Mouse (Mus musculus) embryo, embryonic 10 days (tissue): ENCODE data around the gene Gm27029.
"Not testable (repeated sequence)": the region's sequence is repeated elsewhere in the genome, so short reads cannot be mapped to it uniquely, and the experiment has no call there.

ENCODE experiments used
- DNase-seq: peaks from one replicate; pipeline ENCODE4 v3.0.0-alpha.2; 2015; ENCODE audit warnings: low spot score

Gene Gm27029

DNA sequence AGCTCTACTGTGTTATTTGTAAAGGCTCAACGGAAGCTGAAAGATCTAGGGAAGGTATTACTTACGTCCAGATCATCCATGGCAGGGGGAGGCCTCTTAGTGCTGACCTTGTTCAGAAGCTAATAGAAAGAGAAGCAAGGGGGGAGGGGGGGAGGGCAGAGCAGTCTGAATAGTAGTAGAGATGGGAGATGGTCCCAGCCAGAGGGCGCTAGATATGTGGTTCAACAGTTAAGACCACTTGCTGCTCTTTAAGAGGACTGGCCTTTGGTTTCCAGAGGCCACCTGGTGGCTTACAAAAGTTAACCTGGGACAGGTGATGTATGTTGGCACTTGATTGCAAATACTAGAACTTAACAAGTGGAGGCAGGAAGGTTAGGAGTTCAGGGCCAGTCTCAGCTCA is 5.0 kb downstream of the Gm27029 start:
- DNase-seq: peak; percentile 36

DNA sequence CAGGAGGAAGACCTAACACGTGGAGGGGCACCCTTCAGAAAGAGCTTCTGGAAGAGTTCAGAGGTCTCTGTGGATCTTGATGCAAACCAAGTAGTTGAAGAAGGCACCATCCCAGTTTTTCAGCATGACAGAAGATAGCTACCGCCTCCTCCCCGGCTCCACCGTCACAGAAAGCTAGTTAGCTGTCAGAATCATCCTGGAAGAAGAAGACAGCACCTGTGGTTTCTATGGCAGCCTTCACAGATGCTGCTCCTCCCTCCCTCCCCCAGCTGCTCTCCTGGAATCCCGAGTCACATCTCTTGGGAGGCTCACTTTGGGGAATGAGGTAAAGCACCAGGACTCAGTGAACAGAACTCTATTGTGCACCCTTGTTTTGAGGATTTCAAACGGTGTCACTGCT is 5.6 kb downstream of the Gm27029 start:
- no peak for DNase-seq

DNA sequence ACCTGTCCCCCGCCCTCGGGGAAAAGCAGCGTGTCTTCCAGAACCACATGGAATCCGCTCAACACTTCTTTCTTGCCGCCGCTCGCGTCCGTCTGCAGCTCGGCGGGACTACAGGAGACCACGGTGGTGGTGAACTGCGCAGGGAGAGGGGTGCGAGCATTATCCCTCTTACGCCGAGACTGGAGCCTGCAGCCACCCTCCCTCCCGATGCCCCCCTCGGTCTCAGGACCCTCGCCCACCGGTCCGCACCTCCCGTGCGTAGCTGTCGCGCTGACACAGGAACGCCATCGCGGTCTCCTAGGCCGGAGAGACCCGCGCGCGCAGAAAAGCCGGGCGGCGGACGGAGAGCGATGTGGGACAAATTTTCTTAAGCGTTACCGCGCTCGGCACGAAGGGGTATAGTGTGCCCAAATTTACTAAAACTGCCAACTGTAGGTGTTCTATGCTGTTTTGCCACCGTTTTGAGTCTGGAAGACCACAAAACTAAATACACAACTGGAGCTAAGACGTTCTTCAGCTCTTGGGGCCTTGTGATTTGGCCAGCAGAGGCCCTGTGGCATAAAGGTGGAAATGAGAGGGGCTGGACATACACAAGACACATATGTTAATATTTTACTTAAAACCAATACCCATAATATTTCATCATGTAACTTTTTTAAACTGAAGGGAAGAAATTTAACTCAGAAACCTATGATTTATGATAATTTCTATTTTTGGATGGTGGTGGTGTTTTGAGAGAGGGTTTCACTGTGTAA is 7.3 kb downstream of the Gm27029 start, which contains the start of gene Aarsd1:
Aarsd1 (minus strand) TSS at position 515 of the 755 bp plus-strand sequence.
- DNase-seq: peak; percentile 89

DNA sequence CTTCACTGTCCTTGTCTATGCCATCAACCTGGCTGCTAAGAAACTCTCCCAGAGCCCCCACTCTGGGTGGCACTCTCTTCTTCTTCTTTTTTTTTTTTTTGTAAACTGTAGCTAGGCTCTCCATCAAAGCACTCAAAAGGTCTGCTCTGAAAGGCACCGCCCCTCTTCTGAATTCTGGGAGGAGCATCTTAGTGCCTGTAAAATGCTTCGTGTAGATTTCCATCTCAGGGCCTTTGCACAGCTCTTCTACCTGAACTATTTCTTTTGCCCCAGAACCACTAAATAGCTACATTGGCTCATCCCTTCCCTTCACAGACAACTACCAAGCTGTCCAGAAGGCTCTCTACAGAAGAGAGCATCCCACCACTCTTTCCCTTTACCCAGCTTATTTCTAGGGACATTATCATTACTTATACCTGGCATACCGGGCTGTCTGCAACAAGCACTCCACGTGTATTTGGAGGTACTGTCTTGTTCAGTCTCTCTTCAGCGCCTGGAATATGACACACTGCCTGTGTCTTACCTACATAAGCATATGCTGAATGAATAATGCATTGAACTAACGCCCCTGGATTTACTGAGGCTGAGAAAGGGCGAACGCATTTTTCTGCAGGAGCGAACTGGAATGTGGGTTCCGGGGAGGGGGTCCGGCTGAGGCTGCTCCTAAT is 8.0 kb downstream of the Gm27029 start:
- peak; percentile 24 for DNase-seq

DNA sequence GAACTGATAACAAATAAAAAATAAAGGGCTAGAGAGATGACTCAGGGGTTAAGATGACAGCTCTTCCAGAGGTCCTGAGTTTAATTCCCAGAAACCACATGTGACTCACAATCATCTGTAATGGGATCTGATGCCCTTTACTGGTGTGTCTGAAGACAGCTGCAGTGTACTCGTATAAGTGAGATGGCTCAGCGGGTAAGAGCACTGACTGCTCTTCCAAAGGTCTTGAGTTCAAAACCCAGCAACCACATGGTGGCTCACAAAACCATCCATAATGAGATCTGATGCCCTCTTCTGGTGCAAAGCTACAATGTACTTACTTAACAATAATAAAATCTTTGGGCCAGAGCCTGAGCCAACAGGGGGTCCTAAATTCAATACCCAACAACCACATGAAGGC is 9.3 kb downstream of the Gm27029 start:
- peak; percentile 13 for DNase-seq

DNA sequence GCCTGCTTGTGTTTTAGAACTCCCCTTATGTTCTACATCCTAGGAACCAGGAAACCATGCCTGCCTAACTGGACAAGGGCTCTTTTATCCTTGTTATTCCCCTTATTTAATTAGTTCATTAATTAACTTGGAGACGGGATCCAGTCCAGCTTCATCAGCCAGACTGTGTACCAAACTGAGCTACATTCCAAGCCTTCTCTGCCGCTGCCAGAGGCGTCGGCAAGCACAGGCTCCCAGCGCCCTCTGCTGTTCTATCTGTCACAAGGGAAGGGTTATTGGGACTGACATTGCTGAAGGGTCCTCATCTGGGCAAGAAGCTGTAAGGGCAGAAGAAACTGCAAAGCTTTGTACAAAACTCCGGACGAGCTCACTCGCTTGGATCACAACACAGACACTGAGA is 29.5 kb downstream of the Gm27029 start:
- DNase-seq: peak; percentile 90

DNA sequence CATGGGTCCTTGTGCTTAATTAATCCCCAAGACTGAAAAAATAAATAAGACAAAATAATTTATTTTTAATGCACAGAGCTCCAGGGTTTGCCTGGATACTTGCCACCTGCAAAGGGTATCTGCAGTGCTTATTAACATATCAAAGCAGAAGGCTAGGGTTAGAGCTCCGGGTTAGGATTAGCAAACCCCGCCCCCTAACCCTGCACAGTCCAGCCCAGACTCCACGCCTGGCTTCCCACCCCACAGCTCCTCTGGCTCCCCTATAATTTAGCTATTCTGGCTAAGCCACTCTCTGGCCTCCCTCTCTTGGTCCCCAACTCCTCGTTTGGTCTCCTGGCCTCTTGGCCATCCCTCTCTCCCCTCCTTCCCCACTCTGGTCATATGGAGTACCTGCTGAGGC is 42.8 kb downstream of the Gm27029 start:
- DNase-seq: no peak

DNA sequence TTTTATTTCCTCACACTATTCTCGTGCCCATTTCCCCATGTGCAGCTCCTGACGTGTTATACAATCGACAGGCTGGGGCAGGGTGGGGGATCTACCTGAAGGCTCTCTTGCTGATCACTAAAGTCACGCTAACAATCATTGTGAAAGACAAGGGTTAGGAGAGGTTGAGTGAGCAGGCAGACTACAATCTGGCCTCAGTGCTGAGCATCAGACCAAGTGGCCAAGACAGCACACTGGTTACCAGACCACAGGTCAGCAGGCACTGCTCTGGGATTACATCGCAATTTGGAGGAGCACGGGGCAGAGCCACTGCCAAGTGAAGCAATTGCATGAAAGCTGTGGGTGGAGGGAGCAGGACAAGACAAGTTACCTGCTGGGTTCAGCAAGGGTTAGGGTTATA is 45.7 kb downstream of the Gm27029 start:
- no peak for DNase-seq

DNA sequence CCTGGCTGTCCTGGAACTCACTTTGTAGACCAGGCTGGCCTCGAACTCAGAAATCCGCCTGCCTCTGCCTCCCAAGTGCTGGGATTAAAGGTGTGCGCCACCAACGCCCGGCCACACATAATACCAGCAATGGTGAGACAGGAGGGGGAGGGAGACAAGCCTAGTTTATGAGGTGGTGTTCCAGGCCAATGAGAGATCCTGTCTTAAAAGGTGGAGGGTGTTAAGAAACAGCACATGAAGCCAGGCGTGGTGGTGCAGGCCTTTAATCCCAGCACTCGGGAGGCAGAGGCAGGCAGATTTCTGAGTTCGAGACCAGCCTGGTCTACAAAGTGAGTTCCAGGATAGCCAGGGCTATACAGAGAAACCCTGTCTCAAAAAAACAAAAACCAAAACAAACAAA is 46.4 kb downstream of the Gm27029 start:
- not testable (repeated sequence) for DNase-seq

DNA sequence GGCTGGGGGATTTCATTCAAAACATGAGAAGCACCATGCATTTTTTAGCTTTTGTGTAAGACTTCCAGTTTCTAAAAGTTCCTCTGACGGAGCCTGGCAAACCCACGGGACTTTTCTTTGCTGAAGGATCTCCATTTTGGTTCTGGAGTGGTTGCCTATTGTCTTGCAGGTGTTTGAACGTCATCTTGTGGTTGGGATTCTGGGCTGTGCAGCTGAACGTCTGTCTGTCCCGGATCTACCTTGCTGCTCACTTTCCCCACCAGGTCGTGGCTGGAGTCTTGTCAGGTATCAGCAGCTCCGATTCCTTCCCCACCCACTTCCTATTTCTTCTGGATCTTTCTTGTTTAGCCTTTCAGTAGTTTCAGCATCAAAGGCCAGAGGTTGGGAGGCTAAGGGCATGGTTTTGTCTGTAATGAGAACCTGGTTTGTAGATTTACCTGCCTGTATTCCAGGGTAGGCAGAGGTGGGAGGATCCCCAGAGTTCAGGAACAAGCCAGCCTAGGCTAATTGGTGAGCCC is 50.1 kb downstream of the Gm27029 start:
- DNase-seq: no peak

DNA sequence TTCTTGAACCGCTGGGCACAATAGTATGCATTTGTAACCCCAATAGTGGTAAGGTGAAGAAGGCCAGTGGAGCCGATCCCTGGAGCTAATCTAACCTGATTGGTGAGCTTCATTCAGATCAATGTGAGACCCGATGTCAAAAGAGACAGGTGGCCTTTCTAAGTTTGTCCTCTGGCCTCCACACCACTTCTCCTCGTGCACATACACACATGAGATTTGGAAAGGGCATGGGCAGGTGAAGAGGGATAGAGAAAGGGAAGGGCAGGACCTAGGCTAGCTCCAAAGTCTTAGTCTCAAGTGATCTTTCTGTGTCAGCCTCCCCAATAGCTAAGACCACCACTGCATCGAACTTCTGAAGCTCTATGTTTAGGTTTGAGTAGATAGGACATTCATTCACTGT is 54.5 kb downstream of the Gm27029 start:
- DNase-seq: no peak

DNA sequence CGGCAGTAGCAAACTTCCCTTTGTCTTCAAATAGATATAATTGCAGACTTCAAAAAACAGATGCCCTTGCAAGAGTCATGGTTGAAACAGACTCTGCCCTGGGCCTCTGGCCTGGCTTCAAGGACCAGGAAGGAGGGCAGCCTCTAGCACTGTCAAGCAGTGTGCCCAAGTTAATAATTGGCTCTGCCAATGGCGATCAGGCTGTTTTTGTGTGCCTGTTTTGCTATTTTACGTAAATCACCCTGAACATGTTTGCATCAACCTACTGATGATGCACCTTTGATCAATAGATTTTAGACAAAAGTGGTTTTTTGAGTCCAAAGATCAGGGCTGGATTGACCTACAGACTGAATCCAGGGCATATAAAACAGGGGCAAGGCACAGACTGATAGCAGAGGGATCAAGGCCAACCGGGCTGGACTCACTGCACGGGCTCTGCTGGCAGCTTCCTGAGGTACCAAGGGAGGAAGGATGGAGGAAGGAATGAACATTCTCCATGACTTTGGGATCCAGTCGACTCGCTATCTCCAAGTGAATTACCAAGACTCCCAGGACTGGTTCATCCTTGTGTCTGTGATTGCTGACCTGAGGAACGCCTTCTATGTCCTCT is 57.2 kb downstream of the Gm27029 start, which contains the start of gene G6pc:
G6pc (plus strand) TSS at position 236 of the 610 bp plus-strand sequence.
- DNase-seq: no peak

DNA sequence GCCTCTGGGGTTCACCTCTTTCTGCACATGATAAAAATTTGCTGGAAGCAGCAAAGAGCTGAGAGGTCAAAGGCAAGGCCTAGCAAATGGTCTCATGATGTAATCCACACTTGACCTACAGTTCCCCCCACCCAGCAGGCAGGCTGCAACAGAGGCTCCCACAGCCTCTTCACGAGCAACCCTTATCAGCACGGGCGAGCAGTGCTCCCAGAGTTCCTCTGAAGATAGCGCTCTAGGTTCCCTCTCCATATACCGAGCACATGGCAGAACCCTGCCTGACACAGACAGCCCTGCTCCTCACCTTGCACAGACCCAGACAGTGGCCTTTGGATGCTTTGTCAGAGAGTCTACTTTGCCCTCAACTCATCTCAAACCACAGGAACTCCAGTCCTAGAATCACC is 60.1 kb downstream of the Gm27029 start:
- DNase-seq: no peak

DNA sequence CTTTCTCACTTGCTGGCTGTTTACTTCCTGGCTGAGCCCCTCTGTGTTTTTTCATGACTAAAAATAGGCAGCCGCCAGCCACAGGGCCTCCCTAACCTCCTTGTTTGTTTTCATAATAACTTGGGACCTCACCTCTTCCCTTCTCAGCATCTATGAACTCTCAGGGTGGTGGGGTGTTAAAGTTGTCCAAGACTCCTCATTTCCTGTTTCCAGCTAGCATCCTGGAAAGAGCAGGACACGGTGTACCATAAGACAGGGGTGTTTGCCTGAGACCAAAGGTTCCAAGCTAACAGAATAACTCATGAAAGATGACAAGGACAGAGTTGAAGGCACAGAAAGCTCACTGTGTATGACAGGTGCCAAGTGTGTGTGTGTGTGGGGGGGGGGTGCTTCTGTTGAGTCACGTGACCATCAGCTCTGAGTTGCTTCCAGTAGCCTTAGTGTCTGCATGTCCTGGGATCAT is 63.9 kb downstream of the Gm27029 start:
- DNase-seq: no peak

DNA sequence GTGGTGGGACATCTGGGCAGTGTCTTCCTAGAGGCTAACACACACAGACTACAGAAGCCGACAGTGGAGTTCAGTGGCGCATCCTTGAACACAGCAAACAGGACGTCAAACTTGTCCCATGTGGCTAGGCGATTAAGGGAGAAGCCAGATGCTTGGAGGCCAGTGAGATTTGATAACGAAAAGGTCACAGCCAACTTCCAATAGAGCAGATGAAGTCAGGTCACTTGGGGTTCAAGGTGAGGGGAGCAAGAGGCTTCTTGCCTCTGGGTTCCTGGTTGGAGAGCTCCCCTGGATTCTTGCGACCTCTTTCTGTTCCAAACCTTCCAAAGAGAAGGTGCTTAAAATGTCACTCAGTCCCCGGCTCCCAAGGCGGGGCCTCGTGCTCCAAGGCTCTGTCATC is 64.8 kb downstream of the Gm27029 start:
- no peak for DNase-seq

DNA sequence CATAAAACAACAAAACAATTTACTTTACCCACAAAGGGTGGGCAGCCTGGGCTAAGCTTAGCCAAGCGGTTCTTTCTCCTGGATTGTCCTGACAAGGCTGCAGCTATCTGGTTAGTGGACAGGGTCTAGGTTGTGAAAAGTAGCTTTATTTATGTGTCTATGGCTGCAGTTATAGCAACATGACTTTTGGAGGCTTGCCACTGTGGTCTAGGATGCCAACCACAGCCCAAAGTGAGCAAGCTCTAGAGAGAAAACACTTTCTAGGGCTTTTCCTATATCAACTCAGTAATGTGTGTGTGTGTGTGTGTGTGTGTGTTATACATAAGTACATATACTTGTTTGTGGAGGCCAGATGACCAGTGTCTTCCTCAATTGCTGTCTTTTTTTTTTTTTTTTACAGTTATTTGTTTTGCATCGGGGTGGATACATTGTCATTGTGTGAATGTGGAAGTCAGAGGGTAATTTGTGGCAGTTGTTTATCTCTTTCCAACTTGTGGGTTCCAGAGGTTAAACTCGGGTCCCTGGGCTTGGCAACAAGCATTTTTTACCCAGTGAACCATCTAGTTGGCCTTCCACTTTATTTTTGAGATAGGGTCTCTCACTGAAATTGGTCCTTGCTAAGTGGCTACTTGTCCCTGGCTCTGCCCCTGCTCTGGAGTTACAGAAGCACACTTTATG is 67.0 kb downstream of the Gm27029 start:
- DNase-seq: no peak
